Mouse (Mus musculus) ES-E14 (cell line): ENCODE measurements around the gene Zfp113. TPM values are rescaled to one million over a fixed set of nuclear protein-coding genes. Genes with fewer than 3 reads are reported as not detected.
A peak's percentile ranks its signal among the peaks of the same experiment; 100 is the strongest.

Experiments
- DNase-seq: peaks from one replicate; pipeline ENCODE4 v3.0.0-alpha.2; 2013; ENCODE audit warnings: low read depth, low spot score
- H3K27ac ChIP-seq: 2 replicates; pipeline ENCODE4 v1.5.1; 2012; ENCODE audit warnings: low read depth, mild to moderate bottlenecking, low read length, moderate library complexity, mixed read lengths; ENCODE audit not compliant: poor library complexity, insufficient read depth, severe bottlenecking
- H3K36me3 ChIP-seq: 2 replicates; pipeline ENCODE4 v1.6.1; 2012; ENCODE audit warnings: mild to moderate bottlenecking, low read length, moderate library complexity, mixed read lengths; ENCODE audit not compliant: control insufficient read depth, poor library complexity, insufficient read depth, severe bottlenecking
- H3K4me1 ChIP-seq, 2 experiments: fragments of 150-350 bp in 1 of 2; sonication (generic) in 1 of 2; 2 replicates each; pipeline ENCODE4 v1.6.1; 2012; ENCODE audit warnings: low read length in 2 of 2, mild to moderate bottlenecking in 1 of 2, mixed read lengths in 1 of 2; ENCODE audit not compliant: control insufficient read depth in 2 of 2, insufficient read depth in 2 of 2, poor library complexity in 1 of 2
- H3K4me3 ChIP-seq, 2 experiments: fragments of 150-350 bp in 1 of 2; sonication (generic) in 1 of 2; 2 replicates each; pipeline ENCODE4 v1.5.1; 2012; ENCODE audit warnings: low read length in 2 of 2, low read depth in 1 of 2, mild to moderate bottlenecking in 1 of 2, mixed read lengths in 1 of 2; ENCODE audit not compliant: insufficient read depth in 1 of 2, poor library complexity in 1 of 2, severe bottlenecking in 1 of 2
- H3K9ac ChIP-seq: 2 replicates; pipeline ENCODE4 v1.6.1; 2012; ENCODE audit warnings: low read depth, mild to moderate bottlenecking, low read length, mixed read lengths; ENCODE audit not compliant: poor library complexity, insufficient read depth, severe bottlenecking
- H3K9me3 ChIP-seq: fragments of 150-350 bp; sonication (generic); 2 replicates; pipeline ENCODE4 v1.6.1; 2012; ENCODE audit warnings: low read depth, mild to moderate bottlenecking, low read length; ENCODE audit not compliant: control insufficient read depth, insufficient read depth
- CHD2 ChIP-seq: IDR thresholded peaks from 2 replicates; pipeline ENCODE4 v1.6.1; 2014; ENCODE audit warnings: mild to moderate bottlenecking, low read depth, low read length, inconsistent platforms
- HCFC1 ChIP-seq: IDR thresholded peaks from 2 replicates; pipeline ENCODE4 v1.6.1; 2012; ENCODE audit warnings: low read length, inconsistent platforms, borderline replicate concordance; ENCODE audit not compliant: insufficient read depth
- MAFK ChIP-seq: IDR thresholded peaks from 2 replicates; pipeline ENCODE4 v1.6.1; 2014; ENCODE audit warnings: mild to moderate bottlenecking, low read depth, low read length, inconsistent platforms; ENCODE audit not compliant: insufficient read depth
- ZC3H11A ChIP-seq: IDR thresholded peaks from 2 replicates; pipeline ENCODE4 v1.6.1; 2012; ENCODE audit warnings: low read depth, mild to moderate bottlenecking, inconsistent platforms, low read length, borderline replicate concordance
- ZNF384 ChIP-seq: IDR thresholded peaks from 2 replicates; pipeline ENCODE4 v1.6.1; 2012; ENCODE audit warnings: low read depth, low read length, inconsistent platforms
- in situ Hi-C, 2 experiments: fragments of 600-800 bp; cut with MboI; formaldehyde crosslinking; loops; one replicate each; pipeline ENCODE4 v1.15.1; 2025; ENCODE audit warnings: low sequenced_read_pairs in 2 of 2, inconsistent platforms in 1 of 2; ENCODE audit not compliant: unreplicated experiment in 2 of 2
- total RNA-seq: library from RNA; depleted of rRNA; stranded (reverse); fragments of 300-350 nt; gene quantifications from 2 replicates; pipeline ENCODE4 v1.2.3, GENCODE M21; 2012

Zfp113 gene
- total RNA-seq, 1 experiment = 3.7 TPM

DNA sequence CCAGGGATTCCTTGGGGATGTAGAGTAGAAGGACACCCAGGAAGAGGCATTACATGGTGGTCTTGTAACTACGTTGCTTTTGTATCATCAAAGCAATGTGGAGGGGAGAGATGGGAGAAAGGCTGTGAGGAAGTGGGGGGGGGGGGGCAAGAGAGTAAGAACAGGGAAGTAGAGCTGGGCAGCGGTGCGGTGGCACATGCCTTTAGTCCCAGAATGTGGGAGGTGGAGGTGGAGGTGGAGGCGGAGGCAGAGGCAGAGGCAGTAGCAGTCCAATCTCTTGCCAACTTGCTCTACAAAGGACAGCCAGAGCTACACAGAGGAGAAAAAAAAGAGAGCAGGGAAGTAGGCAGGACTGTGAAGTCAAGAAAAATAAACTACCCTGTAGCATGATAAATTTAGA is 17.0 kb downstream of the Zfp113 start:
- Histone ChIP-seq H3K4me3 (no peak overlapping the region), H3K9me3 (no peaks in the 10 kb centered on the region), H3K27ac (no peak overlapping the region), H3K9ac (no peak overlapping the region), H3K36me3 (no peaks in the 10 kb centered on the region), H3K4me1 (no peaks in the 10 kb centered on the region)
- TF ChIP-seq MAFK (no peak), ZC3H11A (no peak), HCFC1 (no peak), ZNF384 (no peak), CHD2 (no peak)
- in situ Hi-C loops = no loop called here
- no peak for DNase-seq

GRCm38 (mm10) chr5:138137935-138138549 is 17.5 kb downstream of the Zfp113 start:
- H3K27ac ChIP-seq = no peak overlapping the region
- TF ChIP-seq HCFC1 = no peak
- 0 out of 2 replicates have a peak, but pooled peaks have one; percentile 15 for TF ChIP-seq CHD2
- no peak for TF ChIP-seq MAFK
- peak; percentile 25; the same call in 1 of the 2 replicates for TF ChIP-seq ZC3H11A
- no peak overlapping the region for H3K9ac ChIP-seq
- no peaks in the 10 kb centered on the region for H3K9me3 ChIP-seq
- no peak overlapping the region for H3K4me3 ChIP-seq
- in situ Hi-C loops = no loop called here
- no peaks in the 10 kb centered on the region for H3K4me1 ChIP-seq
- DNase-seq = peak; percentile 56
- H3K36me3 ChIP-seq = peaks cover 4% of the 10 kb centered on the region; the same call in 1 of the 2 replicates

DNA sequence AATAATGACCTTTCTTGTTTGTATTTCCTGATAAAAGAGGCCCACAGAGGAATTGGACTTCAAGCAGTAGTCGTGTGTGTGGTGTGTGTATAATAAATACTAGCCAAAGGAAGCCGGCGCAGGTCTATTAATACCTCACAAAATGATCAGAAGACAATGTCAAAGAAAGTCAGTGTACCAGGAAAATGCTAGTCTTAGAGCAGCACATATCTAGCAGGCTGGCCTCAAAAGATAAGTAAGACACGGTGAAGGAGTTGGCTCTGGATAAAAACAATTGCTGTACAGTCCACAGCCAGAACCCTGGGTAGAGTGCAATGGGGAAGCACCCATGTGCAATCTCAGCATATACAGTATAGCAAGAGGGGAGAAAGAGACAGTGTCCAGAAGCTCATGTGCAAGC is 18.3 kb downstream of the Zfp113 start:
- in situ Hi-C loops = no loop called here
- no peak overlapping the region for H3K4me3 ChIP-seq
- peaks cover 7% of the 10 kb centered on the region; the same call in 1 of the 2 replicates for H3K36me3 ChIP-seq
- no peak overlapping the region for H3K27ac ChIP-seq
- TF ChIP-seq ZC3H11A (no peak), HCFC1 (no peak), CHD2 (no peak), ZNF384 (no peak), MAFK (no peak)
- no peaks in the 10 kb centered on the region for H3K9me3 ChIP-seq
- DNase-seq = no peak
- H3K9ac ChIP-seq = no peak overlapping the region
- H3K4me1 ChIP-seq = no peaks in the 10 kb centered on the region

DNA sequence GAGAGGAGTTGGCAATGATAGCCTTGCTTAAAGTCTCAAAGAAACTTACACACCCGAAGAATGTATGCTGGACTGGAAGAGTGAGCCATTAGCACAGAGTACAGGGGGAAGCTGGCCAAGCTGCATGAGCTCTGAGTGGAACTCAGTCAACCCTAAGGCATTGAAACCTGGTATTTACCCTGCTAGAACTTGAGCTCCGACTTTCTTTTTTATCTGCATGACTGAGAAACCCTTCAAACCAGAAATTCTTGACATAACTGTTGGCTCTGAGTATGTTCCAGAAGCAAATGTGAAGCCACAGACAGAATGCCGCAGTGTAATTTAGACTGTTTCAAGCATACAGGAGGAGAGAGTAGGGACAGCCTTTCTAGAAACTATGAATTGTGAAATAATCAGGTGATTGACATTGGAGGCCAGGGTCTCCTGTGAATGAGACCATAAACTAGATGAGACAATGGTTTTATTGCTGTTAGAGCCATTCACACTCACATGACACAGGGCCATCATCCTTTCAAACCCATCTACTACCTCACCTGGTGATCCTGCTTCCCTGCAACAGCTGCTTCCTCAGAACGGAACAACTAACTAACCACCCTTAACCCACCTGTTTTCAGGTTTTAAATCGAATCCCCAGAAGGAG is 23.0 kb downstream of the Zfp113 start:
- Histone ChIP-seq H3K4me1 (no peaks in the 10 kb centered on the region), H3K4me3 (no peak overlapping the region), H3K9ac (no peak overlapping the region), H3K36me3 (peaks cover 14% of the 10 kb centered on the region), H3K27ac (no peak overlapping the region), H3K9me3 (no peaks in the 10 kb centered on the region)
- in situ Hi-C loops = no loop called here
- DNase-seq = no peak
- TF ChIP-seq HCFC1 (no peak), MAFK (no peak), CHD2 (no peak), ZNF384 (no peak)
